Mouse (Mus musculus): ENCODE data around the gene Gm10715.
"Not testable (repeated sequence)": the region's sequence is repeated elsewhere in the genome, so short reads cannot be mapped to it uniquely, and the experiment has no call there.

Gm10715 gene

GRCm38 (mm10) chr9:3036577-3036976 is at the start of gene Gm10715:
TSS of gene Gm10715 (plus strand) at chr9:3036877.
- DNase-seq (ENCODE audit: low read depth, low spot score) = not testable (repeated sequence)

DNA sequence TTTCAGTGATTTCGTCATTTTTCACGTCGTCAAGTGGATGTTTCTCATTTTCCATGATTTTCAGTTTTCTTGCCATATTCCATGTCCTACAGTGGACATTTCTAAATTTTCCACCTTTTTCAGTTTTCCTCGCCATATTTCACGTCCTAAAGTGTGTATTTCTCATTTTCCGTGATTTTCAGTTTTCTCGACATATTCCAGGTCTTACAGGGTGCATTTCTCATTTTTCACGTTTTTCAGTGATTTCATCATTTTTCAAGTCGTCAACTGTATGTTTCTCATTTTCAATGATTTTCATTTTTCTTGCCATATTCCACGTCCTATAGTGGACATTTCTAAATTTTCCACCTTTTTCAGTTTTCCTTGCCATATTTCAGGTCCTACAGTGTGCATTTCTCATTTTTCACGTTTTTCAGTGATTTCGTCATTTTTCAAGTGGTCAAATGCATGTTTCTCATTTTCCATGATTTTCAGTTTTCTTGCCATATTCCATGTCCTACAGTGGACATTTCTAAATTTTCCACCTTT is 36.2 kb upstream of the Gm10715 start, which contains the start of gene Gm10722:
TSS of gene Gm10722 (plus strand) at position 478 of the 528 bp plus-strand sequence.
- peak; percentile 27 for DNase-seq (ENCODE audit: low read depth, low spot score)

- DNase-seq (ENCODE audit: low read depth, low spot score) = not testable (repeated sequence)
Measured at GRCm38 (mm10) chr9:3001006-3001405, 35.7 kb upstream of the Gm10715 start.

GRCm38 (mm10) chr9:3001948-3002659 is 34.6 kb upstream of the Gm10715 start:
- DNase-seq (ENCODE audit: low read depth, low spot score) = peak; percentile 9

GRCm38 (mm10) chr9:3002794-3003396 is 33.8 kb upstream of the Gm10715 start, which contains the start of gene Gm11168:
TSS of gene Gm11168 (plus strand) at chr9:3003346.
- not testable (repeated sequence) for DNase-seq (ENCODE audit: low read depth, low spot score)

DNA sequence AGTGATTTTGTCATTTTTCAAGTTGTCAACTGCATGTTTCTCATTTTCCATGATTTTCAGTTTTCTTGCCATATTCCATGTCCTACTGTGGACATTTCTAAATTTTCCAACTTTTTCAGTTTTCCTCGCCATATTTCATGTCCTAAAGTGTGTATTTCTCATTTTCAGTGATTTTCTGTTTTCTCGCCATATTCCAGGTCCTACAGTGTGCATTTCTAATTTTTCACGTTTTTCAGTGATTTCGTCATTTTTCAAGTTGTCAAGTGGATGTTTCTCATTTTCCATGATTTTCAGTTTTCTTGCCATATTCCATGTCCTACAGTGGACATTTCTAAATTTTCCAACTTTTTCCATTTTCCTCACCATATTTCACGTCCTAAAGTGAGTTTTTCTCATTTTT is 30.5 kb upstream of the Gm10715 start:
- DNase-seq (ENCODE audit: low read depth, low spot score) = not testable (repeated sequence)

- DNase-seq (ENCODE audit: low read depth, low spot score) = not testable (repeated sequence)
Measured at GRCm38 (mm10) chr9:3006636-3007035, 30.0 kb upstream of the Gm10715 start.

- peak; percentile 14 for DNase-seq (ENCODE audit: low read depth, low spot score)
Measured at GRCm38 (mm10) chr9:3007272-3007671, 29.4 kb upstream of the Gm10715 start.

DNA sequence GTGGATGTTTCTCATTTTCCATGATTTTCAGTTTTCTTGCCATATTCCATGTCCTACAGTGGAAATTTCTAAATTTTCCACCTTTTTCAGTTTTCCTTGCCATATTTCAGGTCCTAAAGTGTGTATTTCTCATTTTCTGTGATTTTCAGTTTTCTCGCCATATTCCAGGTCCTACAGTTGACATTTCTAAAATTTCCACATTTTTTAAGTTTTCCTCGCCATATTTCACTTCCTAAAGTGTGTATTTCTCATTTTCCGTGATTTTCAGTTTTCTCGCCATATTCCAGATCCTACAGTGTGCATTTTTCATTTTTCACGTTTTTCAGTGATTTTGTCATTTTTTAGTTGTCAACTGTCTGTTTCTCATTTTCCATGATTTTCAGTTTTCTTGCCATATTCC is 27.3 kb upstream of the Gm10715 start:
- not testable (repeated sequence) for DNase-seq (ENCODE audit: low read depth, low spot score)

DNA sequence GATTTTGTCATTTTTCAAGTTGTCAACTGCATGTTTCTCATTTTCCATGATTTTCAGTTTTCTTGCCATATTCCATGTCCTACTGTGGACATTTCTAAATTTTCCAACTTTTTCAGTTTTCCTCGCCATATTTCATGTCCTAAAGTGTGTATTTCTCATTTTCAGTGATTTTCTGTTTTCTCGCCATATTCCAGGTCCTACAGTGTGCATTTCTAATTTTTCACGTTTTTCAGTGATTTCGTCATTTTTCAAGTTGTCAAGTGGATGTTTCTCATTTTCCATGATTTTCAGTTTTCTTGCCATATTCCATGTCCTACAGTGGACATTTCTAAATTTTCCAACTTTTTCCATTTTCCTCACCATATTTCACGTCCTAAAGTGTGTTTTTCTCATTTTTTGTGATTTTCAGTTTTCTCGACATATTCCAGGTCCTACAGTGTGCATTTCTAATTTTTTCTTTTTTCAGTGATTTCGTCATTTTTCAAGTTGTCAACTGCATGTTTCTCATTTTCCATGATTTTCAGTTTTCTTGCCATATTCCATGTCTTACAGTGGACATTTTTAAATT is 24.5 kb upstream of the Gm10715 start:
- not testable (repeated sequence) for DNase-seq (ENCODE audit: low read depth, low spot score)

DNA sequence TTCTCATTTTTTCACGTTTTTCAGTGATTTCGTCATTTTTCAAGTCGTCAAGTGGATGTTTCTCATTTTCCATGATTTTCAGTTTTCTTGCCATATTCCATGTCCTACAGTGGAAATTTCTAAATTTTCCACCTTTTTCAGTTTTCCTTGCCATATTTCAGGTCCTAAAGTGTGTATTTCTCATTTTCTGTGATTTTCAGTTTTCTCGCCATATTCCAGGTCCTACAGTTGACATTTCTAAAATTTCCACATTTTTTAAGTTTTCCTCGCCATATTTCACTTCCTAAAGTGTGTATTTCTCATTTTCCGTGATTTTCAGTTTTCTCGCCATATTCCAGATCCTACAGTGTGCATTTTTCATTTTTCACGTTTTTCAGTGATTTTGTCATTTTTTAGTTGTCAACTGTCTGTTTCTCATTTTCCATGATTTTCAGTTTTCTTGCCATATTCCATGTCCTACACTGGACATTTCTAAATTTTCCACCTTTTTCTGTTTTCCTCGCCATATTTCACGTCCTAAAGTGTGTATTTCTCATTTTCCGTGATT is 23.9 kb upstream of the Gm10715 start, which contains the start of gene Gm10721:
TSS of gene Gm10721 (plus strand) at position 408 of the 547 bp plus-strand sequence.
- not testable (repeated sequence) for DNase-seq (ENCODE audit: low read depth, low spot score)

GRCm38 (mm10) chr9:3015354-3015753 is 21.3 kb upstream of the Gm10715 start, which contains the start of gene Gm10720:
TSS of gene Gm10720 (plus strand) at chr9:3015654.
- not testable (repeated sequence) for DNase-seq (ENCODE audit: low read depth, low spot score)

DNA sequence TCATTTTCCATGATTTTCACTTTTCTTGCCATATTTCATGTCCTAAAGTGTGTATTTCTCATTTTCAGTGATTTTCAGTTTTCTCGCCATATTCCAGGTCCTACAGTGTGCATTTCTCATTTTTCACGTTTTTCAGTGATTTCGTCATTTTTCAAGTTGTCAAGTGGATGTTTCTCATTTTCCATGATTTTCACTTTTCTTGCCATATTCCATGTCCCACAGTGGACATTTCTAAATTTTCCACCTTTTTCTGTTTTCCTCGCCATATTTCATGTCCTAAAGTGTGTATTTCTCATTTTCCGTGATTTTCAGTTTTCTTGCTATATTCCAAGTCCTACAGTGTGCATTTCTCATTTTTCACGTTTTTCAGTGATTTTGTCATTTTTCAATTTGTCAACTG is 20.8 kb upstream of the Gm10715 start:
- DNase-seq (ENCODE audit: low read depth, low spot score) = not testable (repeated sequence)

- DNase-seq (ENCODE audit: low read depth, low spot score) = not testable (repeated sequence)
Measured at GRCm38 (mm10) chr9:3017108-3017507, 19.6 kb upstream of the Gm10715 start, which contains the start of gene Gm10719. TSS of gene Gm10719 (plus strand) at chr9:3017408.

GRCm38 (mm10) chr9:3018944-3019343 is 17.7 kb upstream of the Gm10715 start:
- DNase-seq (ENCODE audit: low read depth, low spot score) = not testable (repeated sequence)

DNA sequence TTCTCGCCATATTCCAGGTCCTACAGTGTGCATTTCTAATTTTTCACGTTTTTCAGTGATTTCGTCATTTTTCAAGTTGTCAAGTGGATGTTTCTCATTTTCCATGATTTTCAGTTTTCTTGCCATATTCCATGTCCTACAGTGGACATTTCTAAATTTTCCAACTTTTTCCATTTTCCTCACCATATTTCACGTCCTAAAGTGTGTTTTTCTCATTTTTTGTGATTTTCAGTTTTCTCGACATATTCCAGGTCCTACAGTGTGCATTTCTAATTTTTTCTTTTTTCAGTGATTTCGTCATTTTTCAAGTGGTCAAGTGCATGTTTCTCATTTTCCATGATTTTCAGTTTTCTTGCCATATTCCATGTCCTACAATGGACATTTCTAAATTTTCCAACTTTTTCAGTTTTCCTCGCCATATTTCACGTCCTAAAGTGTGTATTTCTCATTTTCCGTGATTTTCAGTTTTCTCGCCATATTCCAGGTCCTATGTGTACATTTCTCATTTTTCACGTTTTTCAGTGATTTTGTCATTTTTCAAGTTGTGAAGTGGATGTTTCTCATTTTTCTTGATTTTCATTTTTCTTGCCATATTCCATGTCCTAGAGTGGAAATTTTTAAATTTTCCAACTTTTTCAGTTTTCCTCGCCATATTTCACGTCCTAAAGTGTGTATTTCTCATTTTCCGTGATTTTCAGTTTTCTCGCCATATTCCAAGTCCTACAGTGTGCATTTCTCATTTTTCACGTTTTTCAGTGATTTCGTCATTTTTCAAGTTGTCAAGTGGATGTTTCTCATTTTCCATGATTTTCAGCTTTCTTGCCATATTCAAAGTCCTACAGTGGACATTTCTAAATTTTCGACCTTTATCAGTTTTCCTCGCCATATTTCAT is 16.6 kb upstream of the Gm10715 start:
- DNase-seq (ENCODE audit: low read depth, low spot score) = not testable (repeated sequence)

GRCm38 (mm10) chr9:3022316-3023008 is 14.2 kb upstream of the Gm10715 start:
- DNase-seq (ENCODE audit: low read depth, low spot score) = peak; percentile 20

DNA sequence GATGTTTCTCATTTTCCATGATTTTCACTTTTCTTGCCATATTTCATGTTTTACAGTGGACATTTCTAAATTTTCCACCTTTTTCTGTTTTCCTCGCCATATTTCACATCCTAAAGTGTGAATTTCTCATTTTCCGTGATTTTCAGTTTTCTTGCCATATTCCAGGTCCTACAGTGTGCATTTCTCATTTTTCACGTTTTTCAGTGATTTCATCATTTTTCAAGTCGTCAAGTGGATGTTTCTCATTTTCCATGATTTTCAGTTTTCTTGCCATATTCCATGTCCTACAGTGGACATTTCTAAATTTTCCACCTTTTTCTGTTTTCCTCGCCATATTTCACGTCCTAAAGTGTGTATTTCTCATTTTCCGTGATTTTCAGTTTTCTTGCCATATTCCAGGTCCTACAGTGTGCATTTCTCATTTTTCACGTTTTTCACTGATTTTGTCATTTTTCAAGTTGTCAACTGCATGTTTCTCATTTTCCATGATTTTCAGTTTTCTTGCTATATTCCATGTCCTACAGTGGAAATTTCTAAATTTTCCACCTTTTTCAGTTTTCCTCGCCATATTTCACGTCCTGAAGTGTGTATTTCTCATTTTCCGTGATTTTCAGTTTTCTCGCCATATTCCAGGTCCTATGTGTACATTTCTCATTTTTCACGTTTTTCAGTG is 13.2 kb upstream of the Gm10715 start, which contains the start of gene Gm10718:
TSS of gene Gm10718 (plus strand) at position 236 of the 673 bp plus-strand sequence.
- not testable (repeated sequence) for DNase-seq (ENCODE audit: low read depth, low spot score)

GRCm38 (mm10) chr9:3023985-3024648 is 12.6 kb upstream of the Gm10715 start:
- DNase-seq (ENCODE audit: low read depth, low spot score) = not testable (repeated sequence)

Data from embryo, embryonic 11.5 days (tissue).